Mouse (Mus musculus): Measurements from ENCODE around the gene Tsc1. TPM values are rescaled to one million over a fixed set of nuclear protein-coding genes. Genes with fewer than 3 reads are reported as not detected.

Gene Tsc1
- polyA plus RNA-seq, 1 experiment from 2014 or later = 3.7 TPM

GRCm38 (mm10) chr2:28618777-28619336 is 22.2 kb upstream of the Tsc1 start:
- DNase-seq = peak; percentile 25
- Histone ChIP-seq H3K4me3 (ENCODE audit: low read depth, low read length) (peak overlapping the region; percentile 62), H3K4me2 (ENCODE audit: low read depth, low read length) (peak overlapping the region; percentile 73), H3K9ac (replicated peaks) (peak overlapping the region; percentile 62), H3K27me3 (ENCODE audit: insufficient read depth, low read length) (peaks cover 3% of the 10 kb centered on the region; the same call in 1 of the 2 replicates), H3K27ac (ENCODE audit: low read depth) (peak overlapping the region; percentile 90), H3K9me3 (ENCODE audit: low read length) (no peaks in the 10 kb centered on the region), H3K4me1 (ENCODE audit: insufficient read depth) (peaks cover 37% of the 10 kb centered on the region), H3K36me3 (replicated peaks; ENCODE audit: insufficient read depth, low read length) (peaks cover 9% of the 10 kb centered on the region)
- no peak for ATAC-seq
- no peak for TF ChIP-seq CTCF (IDR thresholded peaks at IDR 0.05; ENCODE audit: low read depth)
- TF ChIP-seq EP300 (IDR thresholded peaks at IDR 0.05; ENCODE audit: low read depth) = no peak
- 32% methylated on average over 6 of the region's 6 CpGs for WGBS (ENCODE audit: insufficient replicate concordance)

- H3K4me3 ChIP-seq (ENCODE audit: low read depth, low read length) = peak overlapping the region; percentile 62
- peak overlapping the region; percentile 62 for H3K9ac ChIP-seq (replicated peaks)
- TF ChIP-seq EP300 (IDR thresholded peaks at IDR 0.05; ENCODE audit: low read depth) = no peak
- no peak for TF ChIP-seq CTCF (IDR thresholded peaks at IDR 0.05; ENCODE audit: low read depth)
Observed at GRCm38 (mm10) chr2:28619369-28619768, 21.7 kb upstream of the Tsc1 start.

GRCm38 (mm10) chr2:28620522-28620921 is 20.5 kb upstream of the Tsc1 start:
- TF ChIP-seq EP300 (IDR thresholded peaks at IDR 0.05; ENCODE audit: low read depth) (no peak), CTCF (IDR thresholded peaks at IDR 0.05; ENCODE audit: low read depth) (no peak)
- Histone ChIP-seq H3K9ac (replicated peaks) (peak overlapping the region; percentile 70), H3K36me3 (replicated peaks; ENCODE audit: insufficient read depth, low read length) (no peaks in the 10 kb centered on the region; the same call in 1 of the 2 replicates), H3K9me3 (ENCODE audit: low read length) (no peaks in the 10 kb centered on the region), H3K4me1 (ENCODE audit: insufficient read depth) (peaks cover 37% of the 10 kb centered on the region), H3K4me2 (ENCODE audit: low read depth, low read length) (peak overlapping the region; percentile 73), H3K4me3 (ENCODE audit: low read depth, low read length) (peak overlapping the region; percentile 62), H3K27ac (ENCODE audit: low read depth) (peak overlapping the region; percentile 90), H3K27me3 (ENCODE audit: insufficient read depth, low read length) (peaks cover 3% of the 10 kb centered on the region; the same call in 1 of the 2 replicates)
- WGBS (ENCODE audit: insufficient replicate concordance) = 42% methylated on average over 10 of the region's 10 CpGs
- ATAC-seq = no peak
- DNase-seq = no peak

More at GRCm38 (mm10) chr2:28619369-28619768, 21.7 kb upstream of the Tsc1 start:
- no peak for ATAC-seq
- H3K27me3 ChIP-seq (ENCODE audit: insufficient read depth, low read length) = peaks cover 3% of the 10 kb centered on the region; the same call in 1 of the 2 replicates
- H3K4me2 ChIP-seq (ENCODE audit: low read depth, low read length) = peak overlapping the region; percentile 73
- no peaks in the 10 kb centered on the region for H3K9me3 ChIP-seq (ENCODE audit: low read length)
- no peak for DNase-seq
- 60% methylated on average over 6 of the region's 6 CpGs for WGBS (ENCODE audit: insufficient replicate concordance)
- H3K36me3 ChIP-seq (replicated peaks; ENCODE audit: insufficient read depth, low read length) = peaks cover 8% of the 10 kb centered on the region
- peaks cover 37% of the 10 kb centered on the region for H3K4me1 ChIP-seq (ENCODE audit: insufficient read depth)
- peak overlapping the region; percentile 90 for H3K27ac ChIP-seq (ENCODE audit: low read depth)

- Histone ChIP-seq H3K27me3 (ENCODE audit: insufficient read depth, low read length) (peaks cover 3% of the 10 kb centered on the region; the same call in 1 of the 2 replicates), H3K9me3 (ENCODE audit: low read length) (no peaks in the 10 kb centered on the region), H3K36me3 (replicated peaks; ENCODE audit: insufficient read depth, low read length) (no peaks in the 10 kb centered on the region; the same call in 1 of the 2 replicates), H3K4me1 (ENCODE audit: insufficient read depth) (peaks cover 36% of the 10 kb centered on the region), H3K4me3 (ENCODE audit: low read depth, low read length) (peak overlapping the region; percentile 62), H3K4me2 (ENCODE audit: low read depth, low read length) (peak overlapping the region; percentile 73), H3K9ac (replicated peaks) (peak overlapping the region; percentile 70), H3K27ac (ENCODE audit: low read depth) (peak overlapping the region; percentile 90)
- DNase-seq (no peak), ATAC-seq (no peak)
- WGBS (ENCODE audit: insufficient replicate concordance) = 15% methylated on average over 2 of the region's 2 CpGs
- TF ChIP-seq CTCF (IDR thresholded peaks at IDR 0.05; ENCODE audit: low read depth) = no peak
- TF ChIP-seq EP300 (IDR thresholded peaks at IDR 0.05; ENCODE audit: low read depth) = no peak
Observed at GRCm38 (mm10) chr2:28621111-28621510, 19.9 kb upstream of the Tsc1 start.

GRCm38 (mm10) chr2:28621664-28622171 is 19.3 kb upstream of the Tsc1 start, which contains the start of gene Gfi1b:
TSS of gene Gfi1b (minus strand) at chr2:28621982.
- peak; percentile 11; the same call in 1 of the 2 replicates for ATAC-seq

GRCm38 (mm10) chr2:28622521-28623124 is 18.4 kb upstream of the Tsc1 start:
- Histone ChIP-seq H3K9ac (replicated peaks) (no peak overlapping the region), H3K4me2 (ENCODE audit: low read depth, low read length) (peak overlapping the region; percentile 73)
- 17% methylated on average over 10 of the region's 10 CpGs for WGBS (ENCODE audit: insufficient replicate concordance)

More at GRCm38 (mm10) chr2:28621664-28622171, 19.3 kb upstream of the Tsc1 start, which contains the start of gene Gfi1b:
- Histone ChIP-seq H3K9me3 (ENCODE audit: low read length) (no peaks in the 10 kb centered on the region), H3K4me3 (ENCODE audit: low read depth, low read length) (peak within 1 kb of the TSS; percentile 62), H3K36me3 (replicated peaks; ENCODE audit: insufficient read depth, low read length) (no peaks in the 10 kb centered on the region; the same call in 1 of the 2 replicates), H3K4me2 (ENCODE audit: low read depth, low read length) (peak within 1 kb of the TSS; percentile 73), H3K27ac (ENCODE audit: low read depth) (peak within 1 kb of the TSS; percentile 90), H3K27me3 (ENCODE audit: insufficient read depth, low read length) (peaks cover 3% of the 10 kb centered on the region; the same call in 1 of the 2 replicates), H3K9ac (replicated peaks) (peak within 1 kb of the TSS; percentile 70), H3K4me1 (ENCODE audit: insufficient read depth) (peaks cover 30% of the 10 kb centered on the region)
- WGBS (ENCODE audit: insufficient replicate concordance) = 5% methylated on average over 16 of the region's 16 CpGs
- DNase-seq = peak; percentile 72
- TF ChIP-seq EP300 (IDR thresholded peaks at IDR 0.05; ENCODE audit: low read depth) (peak; percentile 96), CTCF (IDR thresholded peaks at IDR 0.05; ENCODE audit: low read depth) (no peak)

More at GRCm38 (mm10) chr2:28622521-28623124, 18.4 kb upstream of the Tsc1 start:
- TF ChIP-seq CTCF (IDR thresholded peaks at IDR 0.05; ENCODE audit: low read depth) (peak; percentile 93), EP300 (IDR thresholded peaks at IDR 0.05; ENCODE audit: low read depth) (no peak)
- Histone ChIP-seq H3K4me1 (ENCODE audit: insufficient read depth) (peaks cover 23% of the 10 kb centered on the region), H3K27me3 (ENCODE audit: insufficient read depth, low read length) (peaks cover 3% of the 10 kb centered on the region; the same call in 1 of the 2 replicates), H3K36me3 (replicated peaks; ENCODE audit: insufficient read depth, low read length) (no peaks in the 10 kb centered on the region; the same call in 1 of the 2 replicates), H3K4me3 (ENCODE audit: low read depth, low read length) (no peak overlapping the region), H3K9me3 (ENCODE audit: low read length) (no peaks in the 10 kb centered on the region), H3K27ac (ENCODE audit: low read depth) (no peak overlapping the region)
- ATAC-seq = peak; percentile 37; the same call in 1 of the 2 replicates
- DNase-seq = peak; percentile 80

All from liver, postnatal 0 days (tissue).